Mouse (Mus musculus) gastrocnemius, adult 18-20 months (tissue): ENCODE measurements around the gene Olfr651. TPM values are rescaled to one million over a fixed set of nuclear protein-coding genes. Genes with fewer than 3 reads are reported as not detected.
"Not testable (repeated sequence)": the region's sequence is repeated elsewhere in the genome, so short reads cannot be mapped to it uniquely, and the experiment has no call there.

Experiments
- DNase-seq: peaks from one replicate; pipeline ENCODE4 v3.0.0; 2021; ENCODE audit warnings: low spot score
- long read RNA-seq, 2 experiments: library from polyadenylated mRNA; stranded (forward); transcript quantifications; one replicate each; pipeline ENCODE4 v2.0.0; 2021
- total RNA-seq, 2 experiments: library from RNA; stranded (reverse); gene quantifications; 2 replicates each; pipeline ENCODE4 v1.2.3; 2021

The Olfr651 gene
- not detected for total RNA-seq
- long read RNA-seq, experiment 1 = 0 reads
- long read RNA-seq, experiment 2 = 0 reads

- DNase-seq = no peak
Measured at GRCm38 (mm10) chr7:104549833-104550232, at the start of gene Olfr651. Gene Olfr651, plus strand, starts transcription at chr7:104550133.

- not testable (repeated sequence) for DNase-seq
Measured at GRCm38 (mm10) chr7:104501186-104501585, 48.7 kb upstream of the Olfr651 start.

GRCm38 (mm10) chr7:104501589-104502371, 48.2 kb upstream of the Olfr651 start:
- no peak for DNase-seq

GRCm38 (mm10) chr7:104507421-104508065, 42.4 kb upstream of the Olfr651 start, which contains the start of gene Trim30d:
Gene Trim30d, minus strand, starts transcription at chr7:104507849.
- peak; percentile 7 for DNase-seq

GRCm38 (mm10) chr7:104552700-104553099, 2.8 kb downstream of the Olfr651 start:
- DNase-seq = no peak

GRCm38 (mm10) chr7:104560601-104561000, 10.7 kb downstream of the Olfr651 start, which contains the start of gene Olfr652:
Gene Olfr652, plus strand, starts transcription at chr7:104560901.
- no peak for DNase-seq

- DNase-seq = no peak
Measured at GRCm38 (mm10) chr7:104577014-104577413, 27.1 kb downstream of the Olfr651 start, which contains the start of gene Olfr653. Gene Olfr653, plus strand, starts transcription at chr7:104577314.

- no peak for DNase-seq
Measured at GRCm38 (mm10) chr7:104580846-104581245, 30.9 kb downstream of the Olfr651 start.

GRCm38 (mm10) chr7:104581429-104581828, 31.5 kb downstream of the Olfr651 start:
- DNase-seq = no peak

- DNase-seq = no peak
Measured at GRCm38 (mm10) chr7:104586725-104587124, 36.8 kb downstream of the Olfr651 start, which contains the start of gene Olfr654. Gene Olfr654, plus strand, starts transcription at chr7:104587025.

- no peak for DNase-seq
Measured at GRCm38 (mm10) chr7:104588274-104588673, 38.3 kb downstream of the Olfr651 start.

- DNase-seq = no peak
Measured at GRCm38 (mm10) chr7:104601679-104602078, 51.7 kb downstream of the Olfr651 start, which contains the start of gene Olfr655. Gene Olfr655, minus strand, starts transcription at chr7:104601779.

- DNase-seq = no peak
Measured at GRCm38 (mm10) chr7:104603173-104603572, 53.2 kb downstream of the Olfr651 start.

Other genes starting within 250 kb of the Olfr651 start
- gene Trim12a, start 234.7 kb upstream of the Olfr651 start, total RNA-seq = 1 to 10 TPM; 3.4 to 3.6 TPM
- gene Trim34b, start 220.7 kb upstream of the Olfr651 start, total RNA-seq = not detected
- gene Trim12c, start 196.8 kb upstream of the Olfr651 start, total RNA-seq = 1 to 10 TPM; 2.4 to 2.8 TPM
- not detected for gene Trim30b, start 180.2 kb upstream of the Olfr651 start, total RNA-seq
- not detected for gene Trim30c, start 149.3 kb upstream of the Olfr651 start, total RNA-seq
- gene Trim30a, start 84.9 kb upstream of the Olfr651 start, total RNA-seq = under 1 TPM; 0.53 to 1.00 TPM
- gene Trim30d, start 42.3 kb upstream of the Olfr651 start, total RNA-seq = under 1 TPM; 0.34 to 0.64 TPM
- not detected for gene Olfr652, start 10.8 kb downstream of the Olfr651 start, total RNA-seq
- not detected for gene Olfr653, start 27.2 kb downstream of the Olfr651 start, total RNA-seq
- not detected for gene Olfr654, start 36.9 kb downstream of the Olfr651 start, total RNA-seq
- gene Olfr655, start 51.6 kb downstream of the Olfr651 start, total RNA-seq = not detected
- gene Olfr656, start 63.8 kb downstream of the Olfr651 start, total RNA-seq = not detected
- not detected for gene Olfr657, start 74.7 kb downstream of the Olfr651 start, total RNA-seq
- not detected for gene Olfr658, start 97.2 kb downstream of the Olfr651 start, total RNA-seq
- gene Olfr659, start 116.6 kb downstream of the Olfr651 start, total RNA-seq = not detected
- gene Olfr661, start 136.4 kb downstream of the Olfr651 start, total RNA-seq = not detected
- gene Usp17le, start 227.3 kb downstream of the Olfr651 start, total RNA-seq = not detected